Mouse (Mus musculus): Measurements from ENCODE around the gene Miga1. TPM values are rescaled to one million over a fixed set of nuclear protein-coding genes. Genes with fewer than 3 reads are reported as not detected.

The Miga1 gene
- total RNA-seq (2021), result 6.3 and 10.8 TPM in 2 replicates
- long read RNA-seq, full-length matches to known transcripts, result 4 of 6 reads
- long read RNA-seq, partial matches to known transcripts, result 1 of 6 reads
- long read RNA-seq, other reads (novel, unspliced or antisense), result 1 of 6 reads

DNA sequence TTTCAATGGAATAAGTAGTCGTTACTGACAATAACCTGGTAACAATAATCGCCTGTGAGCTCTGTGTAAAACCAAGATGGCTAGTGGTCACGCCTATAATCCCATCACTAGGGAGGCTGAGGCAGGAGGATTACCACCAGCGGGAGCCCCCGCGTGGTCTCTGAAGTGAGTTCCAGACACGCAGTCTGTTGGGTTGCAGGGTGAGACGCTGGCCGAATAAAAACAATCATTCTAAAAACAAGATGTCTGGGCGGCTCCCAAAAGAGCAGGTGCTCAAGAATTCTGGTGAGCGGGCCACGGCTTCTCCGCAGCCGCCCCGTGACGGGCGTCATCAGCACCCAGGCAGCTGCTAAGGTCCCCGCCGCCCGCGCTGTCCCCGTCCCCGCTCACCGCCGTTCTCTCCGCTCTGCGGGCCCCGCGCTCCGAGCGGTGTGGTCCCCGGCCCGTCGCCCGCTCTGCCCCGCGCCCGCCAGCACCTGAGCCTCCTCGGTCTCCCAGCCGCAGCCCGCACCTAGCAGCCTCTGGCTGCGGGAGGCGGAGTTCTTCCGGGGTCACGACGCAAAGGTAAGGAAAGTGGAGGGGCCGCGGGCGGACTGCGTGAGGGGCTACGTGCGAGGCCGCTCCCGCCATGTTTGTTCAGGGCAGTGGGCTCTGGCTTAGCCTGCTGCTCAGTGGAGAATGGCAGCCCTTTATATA lies at the start of gene Miga1:
TSS of gene Miga1 (minus strand) at position 546 of the 696 bp plus-strand sequence.
- DNase-seq, result peak; percentile 74

DNA sequence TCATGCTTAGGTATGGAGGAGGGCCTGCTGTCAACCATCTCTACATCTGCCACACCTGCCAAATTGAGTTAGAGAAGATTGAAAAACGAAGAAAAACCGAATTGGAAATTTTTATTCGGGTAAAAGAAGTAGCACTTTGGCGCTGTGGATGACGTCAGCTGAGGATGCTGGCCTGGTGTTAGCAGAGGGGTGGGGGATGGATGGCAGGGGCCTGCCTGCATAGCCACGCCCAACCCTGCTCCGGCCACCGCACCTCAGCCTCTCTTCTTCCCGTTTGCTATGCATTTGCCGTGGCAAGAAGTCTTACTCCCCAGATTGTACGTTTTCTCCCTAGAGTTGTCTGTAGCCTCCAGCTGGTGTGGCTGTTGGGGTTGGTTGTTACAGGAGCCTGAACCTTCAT lies 43.9 kb upstream of the Miga1 start:
- DNase-seq, result no peak

DNA sequence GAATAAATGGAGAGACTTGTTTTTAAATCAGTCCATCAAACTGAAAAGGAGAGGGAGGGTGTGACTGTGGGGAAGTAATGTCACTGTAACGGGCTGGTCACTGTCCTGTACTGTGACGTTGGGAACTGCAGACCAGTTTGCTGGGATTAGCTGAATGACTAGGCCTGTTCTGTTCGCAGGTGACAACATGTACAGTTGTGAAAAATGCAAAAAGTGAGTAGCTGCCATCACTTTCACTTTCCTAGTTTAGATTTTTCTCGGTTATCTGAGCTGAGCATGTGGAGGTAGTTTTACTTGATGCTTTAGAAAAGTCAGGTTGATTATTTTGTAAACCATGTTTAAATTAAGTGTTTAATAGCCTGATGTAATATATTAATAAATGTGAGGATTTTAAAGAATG lies 35.9 kb upstream of the Miga1 start:
- DNase-seq, result no peak

DNA sequence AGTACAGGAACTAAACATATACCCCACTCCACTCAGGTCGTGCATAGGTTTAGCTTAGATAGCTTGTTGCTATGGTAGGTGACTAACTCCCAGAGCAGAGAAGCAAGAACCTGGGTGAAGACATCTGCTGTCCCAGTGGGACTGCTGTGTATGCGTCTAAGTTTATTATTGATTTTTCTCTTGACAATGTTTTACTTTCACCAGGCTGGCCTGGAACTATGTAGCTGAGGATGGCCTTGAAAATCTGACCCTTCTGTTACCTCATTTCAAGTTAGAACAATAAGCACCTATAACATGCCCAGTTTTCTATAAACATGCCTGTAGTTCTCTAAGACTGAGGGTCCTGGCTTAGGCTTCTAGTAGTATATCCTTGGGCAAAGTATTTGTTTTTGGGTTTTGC lies 24.0 kb upstream of the Miga1 start:
- DNase-seq, result no peak

DNA sequence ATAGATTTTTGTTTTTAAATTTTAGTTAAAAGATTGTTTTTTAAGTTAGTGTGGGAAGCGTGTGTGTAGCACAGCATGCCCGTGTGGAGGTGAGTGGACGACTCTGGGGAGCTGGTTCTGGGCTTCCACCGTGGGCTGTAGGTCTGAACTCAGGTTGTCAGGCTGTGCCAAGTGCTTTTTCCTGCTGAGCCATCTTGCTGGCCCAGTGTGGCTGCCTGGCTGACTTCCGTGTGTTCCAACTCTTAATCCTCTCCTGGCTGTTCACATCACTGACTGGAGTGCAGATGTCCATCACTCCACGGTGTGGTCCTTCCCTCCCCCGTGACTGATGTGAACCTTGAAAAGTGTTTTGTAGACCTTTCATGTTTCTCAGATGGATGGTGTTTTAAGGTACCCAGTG lies 18.9 kb upstream of the Miga1 start:
- DNase-seq, result no peak

DNA sequence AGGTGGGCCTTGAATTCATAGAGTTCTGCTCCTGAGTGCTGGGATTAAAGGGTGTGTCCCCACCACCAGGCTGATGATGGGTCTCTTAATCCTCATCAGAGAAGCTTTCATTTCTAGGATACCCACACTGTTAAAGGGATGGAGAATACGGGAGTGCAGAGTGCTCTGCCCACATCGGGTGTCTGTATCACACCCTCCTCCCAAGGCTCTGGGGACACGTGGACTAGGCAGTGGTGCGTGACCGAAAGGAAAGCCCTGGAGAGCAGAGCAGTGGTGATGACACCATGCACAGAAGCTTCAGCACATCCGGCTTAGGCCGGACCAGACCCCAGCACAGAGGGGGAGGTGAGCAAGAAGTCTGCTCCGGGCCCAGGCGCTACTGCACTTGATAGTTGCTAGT lies 16.5 kb upstream of the Miga1 start:
- no peak for DNase-seq

DNA sequence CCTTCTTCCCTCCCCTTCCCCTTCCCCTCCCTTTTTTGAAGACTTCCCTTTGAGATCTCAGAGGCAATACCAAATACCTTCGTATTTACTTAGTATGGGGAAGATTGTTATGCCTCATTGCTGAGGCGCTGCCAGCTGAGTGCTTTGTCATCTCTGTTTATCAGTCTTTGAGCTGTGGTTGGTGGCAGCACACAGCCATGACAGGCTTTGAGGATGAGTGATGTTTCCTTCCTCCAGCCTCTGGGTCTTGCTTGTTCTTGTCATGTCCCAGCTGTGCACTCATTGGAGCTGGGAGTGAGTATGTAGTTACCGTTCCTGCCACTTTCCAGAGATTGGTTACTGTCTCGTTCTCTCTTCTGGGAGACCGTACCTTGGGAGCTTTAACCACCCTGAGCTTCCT lies 15.2 kb upstream of the Miga1 start:
- peak; percentile 30 for DNase-seq

DNA sequence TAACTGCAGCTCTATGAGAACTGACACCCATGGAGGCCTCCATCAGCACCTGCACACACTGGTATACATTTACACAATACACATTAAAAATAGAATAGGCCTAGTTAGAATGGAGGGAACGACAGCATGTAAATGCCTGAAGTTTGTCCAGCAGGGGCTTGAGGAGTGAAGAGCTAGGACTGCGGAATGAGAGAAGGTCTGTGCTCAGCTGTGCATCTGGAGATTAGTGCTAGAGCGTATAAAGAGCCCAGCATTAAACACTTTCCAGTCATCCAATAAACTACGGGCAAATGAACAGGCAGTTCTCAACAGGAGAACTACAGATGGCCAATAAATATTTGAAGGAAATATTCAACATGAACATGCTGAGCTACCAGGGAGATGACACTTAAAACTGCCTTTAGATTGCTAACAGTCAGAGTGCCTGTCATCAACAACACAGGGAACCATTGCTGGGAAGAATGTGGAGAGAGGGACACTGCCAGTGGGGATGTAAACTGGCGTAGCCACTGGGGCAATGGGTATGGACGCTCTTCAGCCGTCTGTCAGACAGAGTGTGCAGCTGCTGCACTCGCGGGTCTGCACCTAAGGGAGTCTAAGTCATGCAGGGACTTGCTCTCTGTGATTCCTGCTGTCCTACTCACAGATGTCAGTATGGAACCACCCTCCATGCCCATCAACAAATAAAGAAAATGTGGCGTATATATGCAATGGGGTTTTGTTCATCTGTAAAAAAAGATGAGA lies 13.4 kb upstream of the Miga1 start:
- no peak for DNase-seq

DNA sequence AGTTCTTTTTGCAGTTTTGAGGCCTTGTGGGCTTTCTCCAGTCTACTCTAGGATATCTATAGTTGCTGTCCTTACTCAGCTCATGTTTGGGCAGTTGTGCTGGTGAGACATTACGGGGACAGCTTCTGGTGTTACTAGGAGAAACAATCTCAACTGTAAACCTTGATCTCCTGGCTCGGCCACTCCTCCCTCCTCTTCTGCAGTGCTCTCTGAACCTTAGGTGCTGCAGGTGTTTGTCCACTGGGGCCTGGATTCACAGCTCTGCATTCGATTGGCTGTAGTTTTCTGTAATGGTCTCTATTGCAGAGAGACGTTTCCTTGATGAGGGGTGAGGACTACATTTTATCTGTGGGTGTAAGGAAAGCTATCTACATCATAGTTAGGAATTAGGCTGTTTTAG lies 12.1 kb upstream of the Miga1 start:
- DNase-seq, result no peak

DNA sequence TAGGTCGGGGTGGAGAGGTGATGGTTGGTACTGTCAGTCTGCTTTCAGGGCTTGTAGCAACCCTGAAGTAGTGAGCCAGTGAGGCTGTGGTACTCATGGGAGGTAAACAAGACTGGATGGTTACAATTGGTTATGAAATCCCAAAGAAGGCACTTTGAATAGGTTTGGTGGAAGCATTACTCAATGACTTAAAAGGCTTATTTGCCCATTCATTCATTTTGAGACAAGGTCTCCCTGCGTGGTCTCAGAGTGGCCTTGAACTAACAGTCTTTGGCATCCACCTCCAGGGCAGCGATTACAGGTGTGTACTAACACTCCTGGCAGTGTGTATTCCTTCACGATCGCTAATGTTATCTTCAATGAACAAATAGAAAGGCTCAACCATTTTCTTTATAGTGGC lies 10.8 kb upstream of the Miga1 start:
- no peak for DNase-seq

DNA sequence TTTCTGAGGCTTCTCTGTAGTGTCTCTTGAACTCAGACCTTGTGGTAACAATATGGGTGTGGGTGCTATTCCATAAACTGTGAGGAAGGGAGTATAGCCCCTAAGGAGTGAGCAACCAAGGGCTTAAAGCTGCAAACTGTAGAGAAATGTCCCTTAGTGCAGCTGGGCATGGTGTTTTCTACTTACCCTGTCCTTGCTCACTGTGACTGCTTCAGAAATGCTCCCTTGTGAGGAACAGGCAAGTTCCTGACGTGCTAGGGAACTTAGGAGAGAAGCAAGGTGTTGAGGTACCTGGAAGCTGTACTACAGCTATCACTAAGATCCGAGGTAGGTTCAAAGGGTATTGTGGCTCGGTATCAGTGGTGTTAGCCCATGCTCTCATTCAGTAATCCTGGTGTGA lies 10.2 kb upstream of the Miga1 start:
- no peak for DNase-seq

DNA sequence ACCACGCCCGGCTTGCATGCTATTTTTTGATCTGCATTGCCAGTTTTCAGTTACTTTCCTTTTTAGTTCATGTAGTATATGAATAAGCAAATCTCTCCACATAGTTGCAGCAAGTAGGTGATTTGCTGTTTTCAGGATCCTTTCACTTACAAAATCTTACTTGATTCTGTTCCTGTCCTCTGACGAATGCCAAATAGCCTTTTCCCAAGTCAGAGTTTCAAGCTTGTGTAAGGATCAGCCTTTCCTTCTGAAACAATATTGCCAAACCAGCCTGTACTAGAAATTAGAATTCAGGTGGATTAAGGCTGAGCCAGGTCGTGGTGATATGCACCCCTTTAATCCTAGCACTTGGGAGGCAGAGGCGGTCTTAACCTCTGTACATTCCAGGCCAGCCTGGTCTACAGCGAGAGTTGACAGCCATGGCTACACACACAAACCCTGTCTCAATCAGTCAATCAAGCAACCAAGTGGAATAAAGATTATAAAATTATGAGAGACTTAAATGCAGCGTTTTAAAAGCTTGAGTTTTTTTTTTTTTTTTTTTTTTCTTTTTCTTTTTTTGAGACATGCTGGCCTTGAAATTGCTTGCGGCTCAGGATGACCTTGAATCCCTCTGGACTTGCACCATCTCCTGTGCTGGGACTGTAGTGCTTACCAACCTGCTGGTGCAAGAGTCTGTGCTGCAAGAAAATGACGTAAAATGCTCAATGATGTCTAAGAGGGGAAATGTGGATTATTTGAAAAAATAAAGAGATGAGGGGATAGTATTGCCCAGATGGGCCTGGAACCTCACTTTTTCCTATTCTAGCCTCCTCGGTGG lies 8.0 kb upstream of the Miga1 start:
- no peak for DNase-seq

DNA sequence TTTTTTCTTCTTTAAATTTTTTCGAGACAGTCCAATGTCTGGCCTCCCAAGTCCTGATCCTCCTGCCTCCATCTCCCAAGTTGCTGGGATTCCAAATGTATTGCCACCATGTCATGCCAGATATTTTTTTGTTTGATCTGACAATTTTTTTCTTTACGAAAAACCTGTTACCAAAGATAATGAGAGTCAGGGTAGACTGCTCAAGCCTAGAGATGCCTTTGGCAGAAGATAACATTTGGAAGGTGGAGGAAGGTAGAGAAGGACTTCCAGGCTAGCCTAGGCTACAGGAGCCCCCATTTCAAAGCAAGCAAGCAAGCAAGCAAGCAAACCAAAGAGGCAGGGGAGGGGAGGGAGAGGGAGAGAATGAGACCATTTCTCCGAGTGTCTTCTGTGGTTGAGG lies 7.0 kb upstream of the Miga1 start:
- no peak for DNase-seq

DNA sequence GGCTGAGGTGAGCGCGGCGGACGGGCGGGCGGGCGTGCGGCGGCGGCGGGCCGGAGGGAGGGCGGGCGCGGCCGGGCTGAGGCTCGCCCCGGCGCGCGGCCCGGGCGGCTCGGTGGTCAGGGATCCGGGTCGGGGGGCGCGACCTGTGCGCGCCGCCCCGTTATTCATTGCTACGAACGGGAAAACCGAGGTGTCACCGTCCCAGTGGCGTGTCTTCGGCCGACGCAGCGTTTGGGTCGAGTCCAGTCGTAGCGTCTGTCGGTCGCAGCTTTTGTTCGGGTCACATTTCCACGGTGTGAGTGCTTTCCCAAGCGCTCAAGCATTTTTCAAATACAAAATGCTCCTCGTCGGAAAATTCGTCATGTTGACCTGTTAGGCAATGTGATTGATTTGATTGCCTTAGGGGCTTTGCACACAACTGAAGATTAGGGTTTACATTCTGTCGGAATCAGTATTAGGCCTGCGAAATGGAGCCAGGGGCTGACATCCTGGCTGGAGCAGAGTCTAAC lies 6.5 kb upstream of the Miga1 start:
- DNase-seq, result peak; percentile 56

DNA sequence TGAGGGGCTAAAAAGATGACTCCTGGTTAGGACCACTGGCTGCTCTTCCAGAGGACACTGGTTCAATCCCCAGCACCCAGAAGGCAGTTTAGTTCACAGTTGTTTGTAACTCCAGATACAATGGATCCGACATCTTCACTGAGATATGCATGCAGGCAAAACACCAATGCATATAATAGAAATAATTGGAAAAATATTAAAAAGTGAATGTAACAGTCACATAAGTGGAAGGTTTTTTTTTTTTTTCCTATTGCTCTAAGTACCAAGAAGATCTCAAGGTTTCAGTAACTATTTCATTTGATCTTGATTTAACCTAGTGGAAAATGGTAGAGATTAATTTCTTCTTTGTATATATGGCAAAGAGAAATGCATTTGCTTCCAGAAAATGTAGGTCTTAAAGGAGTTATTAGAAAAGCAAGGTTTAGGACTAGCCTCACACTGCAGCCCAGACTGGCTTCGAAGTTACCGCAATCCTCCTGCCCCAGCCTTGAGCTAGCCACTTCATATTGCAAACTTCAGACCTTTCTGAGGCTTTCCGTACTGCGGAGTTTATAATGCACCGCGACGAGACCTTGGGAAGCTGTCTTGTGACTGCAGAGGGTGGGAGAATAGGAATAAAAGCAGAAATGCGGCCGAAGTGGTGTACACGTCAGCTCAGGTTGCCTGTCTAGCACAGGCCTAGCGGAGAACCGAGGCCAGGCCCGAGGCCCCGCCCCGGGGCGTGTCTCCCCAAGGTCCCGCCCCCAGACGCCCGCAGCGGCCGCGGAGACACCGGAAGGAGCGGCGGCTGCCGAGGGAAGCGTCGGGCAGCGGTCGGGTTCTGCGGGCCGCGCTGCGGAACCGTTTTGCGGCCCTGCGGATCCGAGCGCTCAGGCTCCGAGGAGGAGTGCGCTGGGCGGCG lies 5.8 kb upstream of the Miga1 start, which contains the start of gene Usp33:
TSS of gene Usp33 (plus strand) at position 747 of the 901 bp plus-strand sequence.
- DNase-seq, result peak; percentile 96

DNA sequence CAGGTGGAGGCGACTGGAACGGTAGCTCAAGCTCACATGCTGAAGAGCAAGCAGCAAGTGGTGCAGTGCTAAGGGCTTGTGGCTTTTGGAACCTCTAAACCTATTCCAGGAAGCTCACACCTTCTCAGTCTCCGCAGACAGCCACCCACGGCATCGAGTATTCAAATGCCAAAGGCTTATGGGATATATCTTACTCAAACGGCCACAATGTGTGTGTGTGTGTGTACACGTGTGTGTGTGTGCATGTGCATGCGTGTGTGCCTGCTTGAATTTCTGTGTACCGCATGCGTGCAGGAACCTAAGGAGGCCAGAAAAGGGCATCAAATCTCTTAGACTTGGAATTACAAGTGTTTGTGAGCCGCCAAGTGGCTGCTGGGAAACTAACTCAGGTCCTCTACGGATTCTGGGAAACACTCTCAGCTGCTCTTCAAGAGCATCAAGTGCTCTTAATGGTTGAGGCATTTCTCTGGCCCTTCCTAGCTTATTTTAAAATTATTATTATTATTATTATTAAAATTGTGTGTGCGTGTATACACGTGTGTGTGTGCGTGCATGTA lies 2.8 kb upstream of the Miga1 start:
- DNase-seq, result no peak

DNA sequence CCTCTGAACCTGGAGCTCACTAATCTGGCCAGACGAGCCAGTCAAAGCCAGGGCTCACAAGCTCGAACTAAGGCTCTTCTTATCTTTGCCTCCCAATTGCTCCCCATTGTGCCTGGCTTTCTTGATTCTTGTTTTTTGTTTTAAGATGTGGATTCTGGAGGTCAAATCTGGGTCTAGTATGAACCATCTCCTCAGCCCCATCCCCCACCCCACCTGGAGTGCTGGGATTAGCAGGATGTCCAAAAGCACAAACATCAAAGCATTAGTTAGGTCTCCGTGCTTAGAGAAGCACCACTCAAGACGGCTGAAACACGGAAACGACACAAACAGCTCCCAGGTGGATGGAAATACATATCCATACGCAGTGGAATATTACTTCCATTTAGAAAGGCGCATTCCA lies 4.1 kb downstream of the Miga1 start:
- DNase-seq, result no peak

DNA sequence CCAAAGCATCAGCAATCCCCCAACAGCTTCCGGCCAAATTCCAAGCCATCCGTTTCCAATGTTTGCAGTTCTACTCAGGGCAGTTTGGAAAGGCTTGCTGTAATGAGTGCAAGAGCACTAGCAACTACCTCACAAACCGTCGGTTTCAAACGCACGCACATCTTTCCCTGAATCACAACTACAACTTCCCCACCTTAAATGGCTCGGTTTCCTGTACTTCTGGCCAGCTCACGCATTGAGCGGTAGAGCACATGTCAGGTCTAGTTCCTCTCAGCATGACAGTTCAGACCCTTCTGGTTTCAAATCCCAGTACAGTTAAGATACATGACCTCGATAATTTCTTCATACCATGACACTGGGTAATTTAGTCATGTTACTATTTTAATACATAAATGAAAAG lies 6.6 kb downstream of the Miga1 start:
- no peak for DNase-seq

DNA sequence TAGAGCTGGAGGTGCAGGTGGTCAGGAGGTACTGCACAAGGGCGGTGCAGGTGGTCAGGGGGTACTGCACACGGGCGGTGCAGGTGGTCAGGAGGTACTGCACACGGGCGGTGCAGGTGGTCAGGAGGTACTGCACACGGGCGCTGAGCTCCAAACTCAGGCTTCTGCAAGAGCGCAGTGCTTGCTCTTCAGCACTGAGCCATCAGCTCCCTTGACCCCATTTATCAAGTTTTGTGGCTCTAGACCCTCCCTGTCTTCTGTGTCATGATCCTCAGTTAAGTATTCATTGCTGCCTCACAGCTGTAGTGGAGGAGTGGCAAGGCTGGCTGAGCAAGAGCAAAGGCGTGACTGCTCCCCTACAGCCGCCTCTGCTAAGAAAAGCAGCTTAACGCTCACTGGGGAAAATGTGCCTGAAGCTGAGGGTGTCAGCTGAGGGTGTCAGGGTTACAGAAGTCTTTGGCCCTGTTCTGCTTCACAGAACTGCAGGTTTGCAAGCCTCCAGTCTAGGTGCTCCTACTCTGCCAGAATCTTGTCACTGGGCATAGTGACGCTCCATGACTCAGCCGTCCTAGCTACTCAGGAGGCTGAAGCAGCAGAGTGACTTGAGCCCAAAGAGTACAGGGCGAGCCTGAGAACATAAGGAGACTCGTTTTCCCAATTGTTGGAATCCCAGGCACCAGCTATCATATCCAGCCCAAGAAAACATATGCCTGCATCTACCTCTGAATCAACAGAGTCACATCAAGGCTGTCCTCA lies 7.5 kb downstream of the Miga1 start:
- DNase-seq, result no peak

DNA sequence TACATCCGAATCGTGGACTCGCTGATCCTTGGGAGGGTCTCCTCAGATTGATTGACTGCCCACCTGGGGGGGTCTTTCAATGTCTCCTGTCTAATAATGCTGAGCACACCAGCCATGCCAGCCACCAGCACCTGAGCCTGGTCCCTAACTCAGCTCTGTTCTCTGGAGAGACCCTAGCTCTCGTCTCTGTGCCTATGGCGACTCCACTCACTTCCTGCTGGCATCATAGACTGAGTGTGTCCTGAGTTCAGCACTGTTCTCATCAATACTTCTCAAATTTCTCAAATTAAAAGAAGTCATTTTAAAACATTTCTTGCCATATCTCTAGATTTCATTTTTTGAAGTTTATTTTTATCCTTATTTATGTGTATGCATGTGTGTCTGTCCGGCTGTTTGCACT lies 8.1 kb downstream of the Miga1 start:
- DNase-seq, result no peak
